ENCODE assay signal across 26 mouse cellular contexts in genomic region chr17:24812215-24812614, GRCm38 (mm10). TPM values are rescaled to one million over a fixed set of nuclear protein-coding genes. Genes with fewer than 3 reads are reported as not detected.
A peak's percentile ranks its signal among the peaks of the same experiment; 100 is the strongest.
DNase-seq lines count a peak whose midpoint lies in the region; ATAC-seq and TF ChIP-seq lines count a peak whose summit lies in the region.
"Had no signal": no experiment of that assay in that cellular context is flagged by ENCODE, and none has a peak within 500 bp of the region (broad histone marks: within the 10 kb centered on the region; RNA-seq: fewer than 3 reads in every experiment).

No protein-coding gene starts in this region.

- WGBS in liver, postnatal 0 days (ENCODE audit: insufficient replicate concordance), result 29% methylated on average over 2 of the region's 2 CpGs
- WGBS in liver, embryonic 11.5 days, result 17% methylated on average over 2 of the region's 2 CpGs
- WGBS in liver, embryonic 14.5 days (ENCODE audit: insufficient replicate concordance), result 6% methylated on average over 2 of the region's 2 CpGs
- WGBS in thymus, adult 2 months, result 46% methylated on average over 2 of the region's 2 CpGs

- no peaks in the 10 kb centered on the region for H3K4me1 ChIP-seq in liver, postnatal 0 days (ENCODE audit: insufficient read depth)
- no peaks in the 10 kb centered on the region; the same call in 1 of the 2 replicates for H3K4me1 ChIP-seq in liver, embryonic 11.5 days (replicated peaks; ENCODE audit: control insufficient read depth, insufficient read depth, low read length)
- peaks cover 17 to 26% of the 10 kb centered on the region in 2 experiments for H3K4me1 ChIP-seq in liver, embryonic 14.5 days (replicated peaks; ENCODE audit: control insufficient read depth in 2 of 2, insufficient read depth in 2 of 2, low read length in 1 of 2)
- H3K4me1 ChIP-seq in thymus, adult 2 months (replicated peaks; ENCODE audit: control insufficient read depth, insufficient read depth, low read length), result no peaks in the 10 kb centered on the region
- H3K4me1 ChIP-seq: forebrain, embryonic 12.5 days; forebrain, embryonic 15.5 days; heart, embryonic 12.5 days; heart, embryonic 15.5 days had no signal

- no peak overlapping the region for H3K27ac ChIP-seq in liver, postnatal 0 days (ENCODE audit: low read depth)
- H3K27ac ChIP-seq in liver, embryonic 11.5 days (ENCODE audit: low read depth, low read length), result no peak overlapping the region
- H3K27ac ChIP-seq in liver, embryonic 14.5 days, result no peak overlapping the region
- H3K27ac ChIP-seq in thymus, adult 2 months (ENCODE audit: control insufficient read depth, insufficient read depth, low read length), result no peak overlapping the region
- H3K27ac ChIP-seq: forebrain, embryonic 12.5 days; forebrain, embryonic 15.5 days; heart, embryonic 15.5 days; hindbrain, embryonic 14.5 days had no signal

- no peak overlapping the region for H3K4me3 ChIP-seq in liver, postnatal 0 days (ENCODE audit: low read depth, low read length)
- no peak overlapping the region for H3K4me3 ChIP-seq in liver, embryonic 11.5 days (ENCODE audit: low read depth, low read length)
- no peak overlapping the region for H3K4me3 ChIP-seq in liver, embryonic 14.5 days (ENCODE audit: insufficient read depth in 1 of 2, low read depth in 2 of 2, low read length in 2 of 2)
- H3K4me3 ChIP-seq in thymus, adult 2 months (ENCODE audit: control insufficient read depth, insufficient read depth, low read length), result no peak overlapping the region
- H3K4me3 ChIP-seq: forebrain, embryonic 12.5 days; forebrain, embryonic 15.5 days; heart, embryonic 12.5 days; heart, embryonic 15.5 days had no signal

- H3K27me3 ChIP-seq in liver, postnatal 0 days (ENCODE audit: insufficient read depth, low read length), result no peaks in the 10 kb centered on the region
- H3K27me3 ChIP-seq in liver, embryonic 11.5 days (replicated peaks; ENCODE audit: control insufficient read depth, insufficient read depth, low read length), result 0 out of 2 replicates have a peak, but pooled peaks cover under 1% of the 10 kb centered on the region
- H3K27me3 ChIP-seq in liver, embryonic 14.5 days (ENCODE audit: control insufficient read depth, insufficient read depth, low read length), result no peaks in the 10 kb centered on the region
- H3K27me3 ChIP-seq in thymus, adult 2 months (ENCODE audit: control insufficient read depth, insufficient read depth, low read length), result no peaks in the 10 kb centered on the region

- H3K36me3 ChIP-seq in liver, postnatal 0 days (replicated peaks; ENCODE audit: insufficient read depth, low read length), result no peaks in the 10 kb centered on the region
- H3K36me3 ChIP-seq in liver, embryonic 11.5 days (ENCODE audit: control insufficient read depth, insufficient read depth, low read length), result no peaks in the 10 kb centered on the region
- H3K36me3 ChIP-seq in liver, embryonic 14.5 days (replicated peaks; ENCODE audit: control insufficient read depth, insufficient read depth, low read depth), result no peaks in the 10 kb centered on the region
- no peaks in the 10 kb centered on the region for H3K36me3 ChIP-seq in thymus, adult 2 months (ENCODE audit: control insufficient read depth, insufficient read depth, low read length)
- H3K36me3 ChIP-seq: forebrain, embryonic 12.5 days; forebrain, embryonic 15.5 days; heart, embryonic 12.5 days; heart, embryonic 15.5 days had no signal

- TF ChIP-seq CTCF in liver, postnatal 0 days (IDR thresholded peaks at IDR 0.05; ENCODE audit: low read depth), result no peak
- TF ChIP-seq CTCF in liver, embryonic 14.5 days (IDR thresholded peaks at IDR 0.05; ENCODE audit: low read depth), result no peak
- no peak for TF ChIP-seq CTCF in thymus, adult 2 months (IDR thresholded peaks at IDR 0.05; ENCODE audit: borderline replicate concordance, control insufficient read depth, extremely low read depth, insufficient read depth, low read length, poor library complexity)

- intact Hi-C loops in heart, postnatal 10 days (cut with DNase I), result no loop called here

- ATAC-seq in liver, postnatal 0 days, result no peak
- ATAC-seq in liver, embryonic 11.5 days (replicated peaks; ENCODE audit: low FRiP score), result peak; percentile 93
- ATAC-seq in liver, embryonic 14.5 days (ENCODE audit: insufficient read depth), result peak; percentile 84
- ATAC-seq: forebrain, embryonic 15.5 days; Patski had no signal

- no peak overlapping the region for H3K4me2 ChIP-seq in liver, postnatal 0 days (ENCODE audit: low read depth, low read length)
- no peak overlapping the region for H3K4me2 ChIP-seq in liver, embryonic 11.5 days
- peak overlapping the region; percentile 30; the same call in 1 of the 2 replicates for H3K4me2 ChIP-seq in liver, embryonic 14.5 days (ENCODE audit: low read depth)
- H3K4me2 ChIP-seq: forebrain, embryonic 12.5 days; forebrain, embryonic 15.5 days; heart, embryonic 12.5 days; heart, embryonic 15.5 days; hindbrain, embryonic 14.5 days had no signal

- no peak overlapping the region for H3K9ac ChIP-seq in liver, postnatal 0 days (replicated peaks)
- no peak overlapping the region for H3K9ac ChIP-seq in liver, embryonic 11.5 days (ENCODE audit: low read depth, low read length)
- no peak overlapping the region for H3K9ac ChIP-seq in liver, embryonic 14.5 days (replicated peaks)
- H3K9ac ChIP-seq: forebrain, embryonic 12.5 days; forebrain, embryonic 15.5 days; heart, embryonic 12.5 days; heart, embryonic 15.5 days; hindbrain, embryonic 14.5 days had no signal

- DNase-seq in liver, result peak; percentile 76
- no peak for DNase-seq in liver, postnatal 0 days
- DNase-seq in liver, embryonic 11.5 days (ENCODE audit: low spot score), result no peak
- DNase-seq in liver, embryonic 14.5 days (ENCODE audit: low read depth in 3 of 3, low spot score in 3 of 3), result peak in 1 of 3 experiments; percentile 40
- no peak for DNase-seq in thymus, adult 2 months
- no peak for DNase-seq in left cerebral cortex, adult 8-10 months (ENCODE audit: low spot score in 2 of 2)
- no peak for DNase-seq in heart, postnatal 10 days
- DNase-seq: adrenal gland, postnatal 10 days; adrenal gland, postnatal 36 days; cerebellum, adult 18-20 months; cerebellum, adult 9-10 months; cerebellum, postnatal 14 days; gastrocnemius, postnatal 25 days; heart, adult 18-20 months; heart, postnatal 14 days; heart, postnatal 4 days had no signal

- no peak for TF ChIP-seq POLR2A in thymus, adult 2 months (IDR thresholded peaks at IDR 0.05; ENCODE audit: control insufficient read depth, extremely low read depth, insufficient read depth, low read length, poor library complexity)

- no peak for TF ChIP-seq EP300 in liver, postnatal 0 days (IDR thresholded peaks at IDR 0.05; ENCODE audit: low read depth)
- peak; percentile 54 for TF ChIP-seq EP300 in liver, embryonic 14.5 days (IDR thresholded peaks at IDR 0.05; ENCODE audit: low read depth)

- H3K9me3 ChIP-seq in liver, postnatal 0 days (ENCODE audit: low read length), result no peaks in the 10 kb centered on the region
- H3K9me3 ChIP-seq in liver, embryonic 11.5 days (ENCODE audit: control insufficient read depth, low read length), result no peaks in the 10 kb centered on the region
- no peaks in the 10 kb centered on the region for H3K9me3 ChIP-seq in liver, embryonic 14.5 days (ENCODE audit: control insufficient read depth, low read length)
- H3K9me3 ChIP-seq: forebrain, embryonic 12.5 days; forebrain, embryonic 15.5 days; heart, embryonic 12.5 days; heart, embryonic 15.5 days had no signal

RNA-seq across cellular contexts. Expression of gene Meiob, which starts 8.1 kb away (rescaled TPM):
- polyA plus RNA-seq in liver, postnatal 0 days (2015; fragmentation: Nextera tagmentation; extraction: Ambion mirVana), result 0.97 and 1.2 TPM in 2 replicates
- 1.9 and 3.0 TPM in 2 replicates for polyA plus RNA-seq in liver, embryonic 11.5 days (2014; fragmentation: Nextera tagmentation; extraction: Ambion mirVana)
- polyA plus RNA-seq in liver, embryonic 14.5 days (2012; rRNA removed), result 0.50 and 0.65 TPM in 2 replicates
- polyA plus RNA-seq in liver, embryonic 14.5 days (2014; fragmentation: Nextera tagmentation; extraction: Ambion mirVana), result 0.90 and 1.2 TPM in 2 replicates
- not detected in 2 replicates for polyA plus RNA-seq in thymus, adult 2 months (2012; rRNA removed)
- total RNA-seq in left cerebral cortex, adult 8-10 months (2022), result not detected
- total RNA-seq in heart, postnatal 10 days (2021), result not detected
- total RNA-seq: gastrocnemius, adult 8-10 months; gastrocnemius, postnatal 25 days; heart, postnatal 14 days had no signal
- polyA plus RNA-seq: embryonic facial prominence, embryonic 11.5 days; embryonic facial prominence, embryonic 14.5 days; forebrain, embryonic 12.5 days; forebrain, embryonic 15.5 days; heart, embryonic 12.5 days; heart, embryonic 15.5 days; hindbrain, embryonic 11.5 days; hindbrain, embryonic 14.5 days had no signal

RNA-seq across cellular contexts. Expression of gene Hagh, which starts 27.7 kb away (rescaled TPM):
- 233 and 241 TPM in 2 replicates for polyA plus RNA-seq in liver, postnatal 0 days (2015; fragmentation: Nextera tagmentation; extraction: Ambion mirVana)
- 53.8 and 56.3 TPM in 2 replicates for polyA plus RNA-seq in liver, embryonic 11.5 days (2014; fragmentation: Nextera tagmentation; extraction: Ambion mirVana)
- 49.8 and 65.9 TPM in 2 replicates for polyA plus RNA-seq in liver, embryonic 14.5 days (2012; rRNA removed)
- polyA plus RNA-seq in liver, embryonic 14.5 days (2014; fragmentation: Nextera tagmentation; extraction: Ambion mirVana), result 109 and 120 TPM in 2 replicates
- 153 and 157 TPM in 2 replicates for polyA plus RNA-seq in thymus, adult 2 months (2012; rRNA removed)
- total RNA-seq in left cerebral cortex, adult 8-10 months (2022), result 100 to 1,000 TPM; 129 to 143 (median 135) TPM
- total RNA-seq in heart, postnatal 10 days (2021), result 100 to 1,000 TPM; 110 to 117 TPM

RNA-seq across cellular contexts. Expression of gene Fahd1, which starts 37.9 kb away (rescaled TPM):
- polyA plus RNA-seq in liver, postnatal 0 days (2015; fragmentation: Nextera tagmentation; extraction: Ambion mirVana), result 84.9 and 90.0 TPM in 2 replicates
- polyA plus RNA-seq in liver, embryonic 11.5 days (2014; fragmentation: Nextera tagmentation; extraction: Ambion mirVana), result 38.3 and 38.6 TPM in 2 replicates
- polyA plus RNA-seq in liver, embryonic 14.5 days (2012; rRNA removed), result 18.6 and 24.0 TPM in 2 replicates
- polyA plus RNA-seq in liver, embryonic 14.5 days (2014; fragmentation: Nextera tagmentation; extraction: Ambion mirVana), result 37.2 and 40.1 TPM in 2 replicates
- polyA plus RNA-seq in thymus, adult 2 months (2012; rRNA removed), result 6.9 and 7.8 TPM in 2 replicates
- 10 to 100 TPM; 18.7 to 19.5 (median 19.1) TPM for total RNA-seq in left cerebral cortex, adult 8-10 months (2022)
- total RNA-seq in heart, postnatal 10 days (2021), result 10 to 100 TPM; 62.4 to 66.0 TPM

RNA-seq across cellular contexts. Expression of gene Igfals, which starts 53.6 kb away (rescaled TPM):
- polyA plus RNA-seq in liver, postnatal 0 days (2015; fragmentation: Nextera tagmentation; extraction: Ambion mirVana), result 28.0 and 32.4 TPM in 2 replicates
- polyA plus RNA-seq in liver, embryonic 11.5 days (2014; fragmentation: Nextera tagmentation; extraction: Ambion mirVana), result 4.3 and 4.9 TPM in 2 replicates
- polyA plus RNA-seq in liver, embryonic 14.5 days (2012; rRNA removed), result 3.4 and 4.3 TPM in 2 replicates
- 4.7 and 6.3 TPM in 2 replicates for polyA plus RNA-seq in liver, embryonic 14.5 days (2014; fragmentation: Nextera tagmentation; extraction: Ambion mirVana)
- 8.4 and 9.0 TPM in 2 replicates for polyA plus RNA-seq in thymus, adult 2 months (2012; rRNA removed)
- under 1 TPM in 2 of 4 experiments, not detected in 2; 0.17 to 0.25 TPM for total RNA-seq in left cerebral cortex, adult 8-10 months (2022)
- total RNA-seq in heart, postnatal 10 days (2021), result 10 to 100 TPM in 1 of 2 experiments, 1 to 10 TPM in 1; 9.9 to 14.0 TPM

RNA-seq across cellular contexts. Expression of gene Hs3st6, which starts 59.4 kb away (rescaled TPM):
- 0.20 and 0.64 TPM in 2 replicates for polyA plus RNA-seq in liver, postnatal 0 days (2015; fragmentation: Nextera tagmentation; extraction: Ambion mirVana)
- 0.41 and 0.45 TPM in 2 replicates for polyA plus RNA-seq in liver, embryonic 11.5 days (2014; fragmentation: Nextera tagmentation; extraction: Ambion mirVana)
- 0.03 and 0.06 TPM in 2 replicates for polyA plus RNA-seq in liver, embryonic 14.5 days (2012; rRNA removed)
- polyA plus RNA-seq in liver, embryonic 14.5 days (2014; fragmentation: Nextera tagmentation; extraction: Ambion mirVana), result not detected in 2 replicates
- polyA plus RNA-seq in thymus, adult 2 months (2012; rRNA removed), result 15.5 and 15.6 TPM in 2 replicates
- total RNA-seq in left cerebral cortex, adult 8-10 months (2022), result under 1 TPM; 0.51 to 0.65 (median 0.55) TPM
- total RNA-seq in heart, postnatal 10 days (2021), result not detected
- total RNA-seq: gastrocnemius, adult 8-10 months; gastrocnemius, postnatal 25 days had no signal
- polyA plus RNA-seq: forebrain, embryonic 15.5 days; heart, embryonic 12.5 days had no signal
